Mouse (Mus musculus): Measurements from ENCODE around the gene Rhox12.

The Rhox12 gene

DNA sequence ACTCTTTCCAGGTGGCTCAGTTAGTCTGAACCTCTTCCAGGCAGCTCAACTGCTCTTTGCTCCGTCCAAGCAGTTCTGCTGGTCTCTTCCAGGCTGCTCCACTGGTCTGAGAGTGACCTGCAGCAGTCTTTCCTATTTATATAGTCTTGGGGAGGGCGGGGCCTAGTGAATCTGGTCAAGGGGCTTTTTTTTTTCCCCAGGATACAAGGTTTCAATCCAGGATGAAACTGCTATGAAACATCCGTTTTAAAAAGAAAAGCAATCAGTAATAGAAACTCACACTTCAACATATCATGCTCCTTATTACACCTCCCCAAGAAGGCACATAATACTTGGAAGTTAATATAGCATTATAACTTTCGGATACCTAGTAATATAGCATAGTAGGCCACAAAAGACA, at the start of gene Rhox12:
Gene Rhox12 (minus strand): TSS at position 101 of the 400 bp plus-strand sequence.
- DNase-seq (ENCODE audit: extremely low spot score, low read depth, low spot score) = no peak

DNA sequence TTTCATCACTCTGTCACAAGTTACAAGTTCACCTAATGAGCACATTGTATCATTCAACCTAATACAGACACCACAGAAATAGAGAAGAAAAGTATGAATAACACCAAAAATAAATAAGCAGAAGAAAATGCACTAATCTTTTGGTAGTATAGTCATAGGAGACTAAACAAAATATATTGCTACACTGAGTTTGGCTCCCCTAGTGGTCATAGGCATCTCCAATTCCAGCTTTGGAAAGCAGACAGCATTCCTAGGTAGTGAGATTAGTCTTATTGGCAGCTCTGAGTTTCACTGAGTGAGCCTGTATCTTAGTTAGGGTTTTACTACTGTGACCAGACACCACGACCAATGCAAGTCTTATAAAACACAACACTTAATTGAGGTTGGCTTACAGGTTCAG, 48.4 kb upstream of the Rhox12 start:
- no peak for DNase-seq (ENCODE audit: extremely low spot score, low read depth, low spot score)

- DNase-seq (ENCODE audit: extremely low spot score, low read depth, low spot score) = no peak
Observed at GRCm38 (mm10) chrX:38121478-38121877, 10.8 kb upstream of the Rhox12 start.

GRCm38 (mm10) chrX:38120982-38121381, 10.3 kb upstream of the Rhox12 start, which contains the start of gene Rhox13:
TSS of gene Rhox13 (plus strand) at chrX:38121219.
- DNase-seq (ENCODE audit: extremely low spot score, low read depth, low spot score) = no peak

DNA sequence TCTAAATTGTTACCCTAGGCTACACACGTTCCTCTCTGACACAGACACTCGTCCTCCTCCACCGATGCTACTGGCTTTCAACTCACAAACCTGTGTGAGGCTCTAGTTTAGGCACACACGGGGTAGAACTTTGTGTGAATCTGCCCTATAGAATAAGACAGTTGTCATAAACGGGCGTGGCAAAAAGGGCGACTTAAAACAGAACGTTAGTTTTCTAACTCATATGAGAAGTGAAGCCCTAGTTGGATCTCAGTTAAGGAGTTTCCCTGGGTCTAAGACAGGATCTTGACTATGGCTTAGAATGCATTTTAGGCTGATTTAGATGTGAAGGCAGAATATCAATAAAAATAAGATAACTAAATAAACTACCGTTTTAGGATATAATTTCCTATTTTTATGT, 25.7 kb downstream of the Rhox12 start, which contains the start of gene Rhox11:
Gene Rhox11 (minus strand): TSS at position 101 of the 400 bp plus-strand sequence.
- no peak for DNase-seq (ENCODE audit: extremely low spot score, low read depth, low spot score)

DNA sequence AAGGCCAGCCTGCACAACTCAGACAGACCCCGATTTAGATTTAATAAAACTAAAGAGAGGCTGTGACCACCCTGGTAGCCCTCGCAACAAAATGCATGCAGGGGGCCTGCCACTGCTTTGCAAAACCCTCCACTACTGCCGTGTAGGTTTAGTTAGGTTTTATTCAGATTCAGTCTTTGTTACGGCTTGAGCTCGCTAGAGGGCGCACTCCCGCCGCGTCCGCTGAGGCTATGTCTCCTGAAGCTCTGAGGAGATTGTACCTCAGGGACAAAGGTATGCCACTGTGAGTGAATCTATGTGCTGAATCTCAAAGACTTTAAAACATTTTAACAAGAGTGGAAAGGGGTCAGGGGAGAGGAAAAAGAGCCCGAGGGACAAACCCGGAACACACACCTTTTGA, 26.5 kb downstream of the Rhox12 start:
- DNase-seq (ENCODE audit: extremely low spot score, low read depth, low spot score) = no peak

- no peak for DNase-seq (ENCODE audit: extremely low spot score, low read depth, low spot score)
Observed at GRCm38 (mm10) chrX:38066175-38066574, 44.5 kb downstream of the Rhox12 start, which contains the start of gene Rhox10. TSS of gene Rhox10 (plus strand) at chrX:38066475.

GRCm38 (mm10) chrX:38061544-38061943, 49.2 kb downstream of the Rhox12 start:
- no peak for DNase-seq (ENCODE audit: extremely low spot score, low read depth, low spot score)
